9 mouse cellular contexts compared by ENCODE assay signal in genomic region chr2:138279641-138280040, GRCm38 (mm10). TPM values are rescaled to one million over a fixed set of nuclear protein-coding genes. Genes with fewer than 3 reads are reported as not detected.
DNase-seq lines count a peak whose midpoint lies in the region; ATAC-seq lines count a peak whose summit lies in the region.
"Had no signal": no experiment of that assay in that cellular context is flagged by ENCODE, and none has a peak within 500 bp of the region (broad histone marks: within the 10 kb centered on the region; RNA-seq: fewer than 3 reads in every experiment).

No protein-coding gene starts in this region.

- H3K9ac ChIP-seq in heart, embryonic 11.5 days (ENCODE audit: low read depth, low read length), result 0 out of 2 replicates have a peak overlapping the region, but pooled peaks have one; percentile 16
- H3K9ac ChIP-seq in limb, embryonic 15.5 days, result peak overlapping the region; percentile 32

- peaks cover 11% of the 10 kb centered on the region for H3K36me3 ChIP-seq in heart, embryonic 11.5 days (ENCODE audit: control insufficient read depth, insufficient read depth, low read length)
- peaks cover 14% of the 10 kb centered on the region for H3K36me3 ChIP-seq in limb, embryonic 15.5 days

- DNase-seq in embryo, embryonic 11 days, result peak; percentile 20
- no peak for DNase-seq in embryo, embryonic 9.5 days (ENCODE audit: extremely low spot score)
- peak; percentile 65 for DNase-seq in R1 (ENCODE audit: low read depth, low spot score)
- no peak for DNase-seq in urinary bladder, adult 18-20 months (ENCODE audit: low spot score in 2 of 2)

- no peak for ATAC-seq in heart, embryonic 11.5 days (replicated peaks; ENCODE audit: insufficient number of reproducible peaks, low FRiP score, low TSS enrichment)
- no peak; the same call in 1 of the 2 replicates for ATAC-seq in limb, embryonic 15.5 days (ENCODE audit: insufficient number of reproducible peaks, low FRiP score, low TSS enrichment, low read depth)
- no peak for ATAC-seq in frontal cortex, adult (ENCODE audit: low TSS enrichment)
- no peak for ATAC-seq in inflammation-experienced regulatory T-cells, adult 6 months

- peak overlapping the region; percentile 87; the same call in 1 of the 2 replicates for H3K27ac ChIP-seq in heart, embryonic 11.5 days (ENCODE audit: low read depth, low read length)
- peak overlapping the region; percentile 90 for H3K27ac ChIP-seq in limb, embryonic 15.5 days

- H3K4me1 ChIP-seq in heart, embryonic 11.5 days (ENCODE audit: control insufficient read depth, insufficient read depth, low read length), result peaks cover 24% of the 10 kb centered on the region
- H3K4me1 ChIP-seq in limb, embryonic 15.5 days, result peaks cover 32% of the 10 kb centered on the region

- peak overlapping the region; percentile 50; the same call in 1 of the 2 replicates for H3K4me3 ChIP-seq in heart, embryonic 11.5 days (ENCODE audit: low read depth, low read length)
- H3K4me3 ChIP-seq in limb, embryonic 15.5 days, result peak overlapping the region; percentile 47
- H3K4me3 ChIP-seq: megakaryocyte, embryonic 14.5 days had no signal

- no peaks in the 10 kb centered on the region for H3K27me3 ChIP-seq in heart, embryonic 11.5 days (ENCODE audit: control insufficient read depth, insufficient read depth, low read length)
- H3K27me3 ChIP-seq in limb, embryonic 15.5 days, result no peaks in the 10 kb centered on the region
- H3K27me3 ChIP-seq: megakaryocyte, embryonic 14.5 days had no signal

- peak overlapping the region; percentile 65 for H3K4me2 ChIP-seq in heart, embryonic 11.5 days
- H3K4me2 ChIP-seq in limb, embryonic 15.5 days, result peak overlapping the region; percentile 50

- 54% methylated on average over 11 of the region's 11 CpGs for WGBS in heart, embryonic 11.5 days (ENCODE audit: insufficient replicate concordance)
- 19% methylated on average over 11 of the region's 11 CpGs for WGBS in limb, embryonic 15.5 days

- no peaks in the 10 kb centered on the region for H3K9me3 ChIP-seq in heart, embryonic 11.5 days (replicated peaks; ENCODE audit: control insufficient read depth, low read length)
- no peaks in the 10 kb centered on the region for H3K9me3 ChIP-seq in limb, embryonic 15.5 days

RNA-seq across cellular contexts. Expression of gene Btbd3, which starts 23.3 kb away (rescaled TPM):
- 10.5 and 11.8 TPM in 2 replicates for polyA plus RNA-seq in heart, embryonic 11.5 days (2014; fragmentation: Nextera tagmentation; extraction: Ambion mirVana)
- polyA plus RNA-seq in limb, embryonic 15.5 days (2015; fragmentation: Nextera tagmentation; extraction: Ambion mirVana), result 23.3 and 25.6 TPM in 2 replicates
- polyA plus RNA-seq in inflammation-experienced regulatory T-cells, adult 6 months (2017; shearing (Covaris generic)), result not detected

Comparison
In these comparisons a context has a peak if more than half of its experiments do, and no peak if none do; other contexts are left out.
1. DNase-seq: peak in embryo, embryonic 11 days (single experiment) and R1 (single experiment); none in embryo, embryonic 9.5 days (single experiment) and urinary bladder, adult 18-20 months (0 of 2).
2. RNA of gene Btbd3, which starts 23.3 kb away (polyA plus RNA-seq): 23.3 to 25.6 TPM in limb, embryonic 15.5 days and 10.5 to 11.8 TPM in heart, embryonic 11.5 days; not detected in inflammation-experienced regulatory T-cells, adult 6 months; every median in the first group is over 10 times any median in the second.